Mouse (Mus musculus): ENCODE results near the gene Mnd1.

DNA sequence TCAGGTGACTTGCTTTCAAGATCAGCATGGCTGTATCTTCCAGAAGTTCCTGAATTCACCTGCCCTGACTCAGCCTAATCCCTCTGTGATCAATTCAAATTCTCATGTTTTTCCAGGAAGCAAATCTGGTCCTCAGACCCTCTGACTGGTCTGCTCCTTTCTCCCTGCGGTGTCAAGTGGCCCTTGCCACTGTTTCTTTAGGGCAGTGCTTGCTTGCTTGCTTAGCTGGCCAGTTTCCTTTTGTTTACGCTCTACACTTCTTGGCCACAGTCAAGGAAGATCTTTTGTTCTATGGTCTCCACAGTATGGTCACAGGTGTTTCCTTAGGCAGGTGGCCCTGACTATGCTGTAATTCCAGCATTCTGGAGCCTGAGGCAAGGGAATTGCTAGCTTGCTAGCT is 52.0 kb downstream of the Mnd1 start:
- TF ChIP-seq CTCF (IDR thresholded peaks at IDR 0.05; ENCODE audit: extremely low read depth, insufficient read depth, insufficient read length, insufficient replicate concordance) (no peak), POLR2A (IDR thresholded peaks at IDR 0.05; ENCODE audit: low read depth, low read length) (no peak)

Data from spleen, adult 2 months (tissue).